Mouse (Mus musculus) thymus, postnatal 4 days (tissue): ENCODE data around the gene Susd1.
A peak's percentile ranks its signal among the peaks of the same experiment; 100 is the strongest.

ENCODE experiments used
- DNase-seq: peaks from one replicate; pipeline ENCODE4 v3.0.0; 2021

Gene Susd1

GRCm38 (mm10) chr4:59426429-59426828 is 12.0 kb downstream of the Susd1 start:
- DNase-seq = no peak

- DNase-seq = no peak
These were observed 15.6 kb downstream of the Susd1 start for GRCm38 (mm10) chr4:59422808-59423207.

GRCm38 (mm10) chr4:59422025-59422783 is 16.2 kb downstream of the Susd1 start:
- no peak for DNase-seq

DNA sequence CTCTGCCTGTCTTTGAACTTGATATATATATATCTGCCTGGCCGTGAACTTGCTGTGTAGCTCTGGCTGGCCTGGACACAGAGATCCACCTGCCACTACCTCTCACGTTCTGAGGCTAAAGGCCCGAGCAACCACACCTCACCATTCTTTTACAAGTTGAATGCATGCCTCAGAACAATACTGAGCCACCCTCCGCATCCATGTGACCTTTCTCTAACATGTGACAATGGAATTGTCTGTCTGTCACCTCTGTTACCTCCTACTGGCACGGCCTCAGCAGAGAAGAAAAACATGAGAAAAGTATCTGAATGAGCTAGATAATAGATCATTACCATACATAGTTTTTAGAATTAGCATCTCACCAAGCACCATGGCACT is 17.1 kb downstream of the Susd1 start:
- no peak for DNase-seq

DNA sequence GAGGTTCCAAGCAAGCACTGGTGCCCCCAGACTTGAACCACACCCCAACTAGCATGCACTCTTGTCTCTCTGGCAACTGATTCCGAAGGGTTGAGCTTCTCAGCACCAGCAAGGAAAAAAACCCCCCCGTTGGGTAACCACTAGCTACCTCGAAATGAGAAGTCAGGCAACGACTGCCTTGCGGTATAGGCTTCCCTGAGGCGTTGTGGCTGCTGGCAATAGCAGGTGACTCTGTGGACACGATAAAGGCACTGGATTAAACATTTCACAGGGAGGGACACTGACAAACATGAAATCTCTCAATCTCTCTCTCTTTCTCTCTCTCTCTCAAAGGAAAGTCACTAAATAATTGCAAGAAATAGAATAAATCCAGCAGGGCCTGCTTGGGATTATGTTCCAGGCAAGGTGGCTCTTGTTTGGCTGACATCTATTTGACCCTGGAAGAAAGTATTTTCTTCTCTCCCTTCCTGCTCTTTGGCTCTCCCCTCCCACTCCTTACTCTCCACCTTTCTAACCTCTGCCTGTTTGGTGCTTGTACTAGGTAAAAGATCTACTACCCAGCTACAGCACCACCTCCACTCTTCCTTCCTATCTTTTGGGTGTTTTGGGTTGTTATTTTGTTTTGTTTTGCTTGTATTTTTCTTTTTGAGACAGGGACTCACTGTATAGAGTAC is 17.6 kb downstream of the Susd1 start:
- DNase-seq = no peak

DNA sequence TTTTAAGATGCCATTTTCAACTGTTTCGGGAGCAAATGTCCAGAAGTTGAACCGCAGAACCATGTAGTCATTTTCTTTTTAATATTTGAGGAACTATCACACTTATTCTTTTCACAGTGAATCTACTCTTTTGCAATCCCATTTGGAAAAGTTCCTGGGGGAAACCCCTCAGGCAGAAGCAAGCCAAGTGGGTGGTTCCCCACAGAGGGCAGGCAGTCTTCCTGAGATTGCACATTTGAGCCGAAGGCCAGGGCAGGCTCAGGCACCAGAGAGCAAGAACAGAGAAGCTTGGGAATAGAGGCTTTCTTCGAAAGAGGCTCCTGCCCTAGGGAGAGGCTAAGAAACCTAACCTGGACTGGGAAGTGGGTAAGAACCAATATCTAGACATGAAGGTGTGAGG is 19.2 kb downstream of the Susd1 start:
- DNase-seq = no peak

- no peak for DNase-seq
These were observed 25.0 kb downstream of the Susd1 start for GRCm38 (mm10) chr4:59413428-59413827.

DNA sequence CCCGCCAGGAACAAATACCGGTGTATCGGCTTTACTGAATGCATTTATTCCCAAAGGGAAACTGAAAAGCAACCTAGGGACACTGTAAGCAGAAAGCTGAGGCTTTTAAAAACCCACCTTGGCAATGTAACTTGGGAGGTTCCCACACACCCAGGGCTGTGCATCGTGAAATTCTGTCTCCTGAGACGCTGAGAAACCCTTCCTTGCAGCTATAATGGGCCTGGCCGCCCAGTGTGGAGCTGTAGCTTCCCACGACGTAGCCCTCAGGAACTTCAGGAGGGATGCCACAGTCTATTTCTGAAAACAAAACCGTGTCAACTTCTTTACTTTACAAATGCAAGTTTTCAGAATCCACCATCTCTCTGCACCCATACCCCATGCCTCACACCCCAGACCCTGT is 27.3 kb downstream of the Susd1 start:
- no peak for DNase-seq

DNA sequence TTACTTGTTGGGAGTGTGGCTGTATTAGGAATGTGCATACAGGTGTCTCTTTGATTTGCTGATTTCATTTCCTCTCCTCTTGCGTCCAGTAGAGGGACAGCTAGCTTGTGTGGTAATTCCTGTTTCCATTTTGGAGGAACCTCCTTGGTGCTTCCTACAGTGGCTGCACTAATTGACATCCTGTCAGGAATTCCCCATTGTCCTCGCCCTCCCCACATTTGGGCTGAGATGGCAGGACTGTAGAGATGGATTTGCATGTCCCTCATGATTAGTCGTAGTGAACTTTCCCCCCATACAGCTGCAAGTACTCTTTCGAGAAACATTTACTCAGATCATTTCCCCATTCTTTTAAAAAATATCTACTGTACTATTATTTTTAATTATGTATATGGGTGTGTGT is 30.7 kb downstream of the Susd1 start:
- DNase-seq = no peak

DNA sequence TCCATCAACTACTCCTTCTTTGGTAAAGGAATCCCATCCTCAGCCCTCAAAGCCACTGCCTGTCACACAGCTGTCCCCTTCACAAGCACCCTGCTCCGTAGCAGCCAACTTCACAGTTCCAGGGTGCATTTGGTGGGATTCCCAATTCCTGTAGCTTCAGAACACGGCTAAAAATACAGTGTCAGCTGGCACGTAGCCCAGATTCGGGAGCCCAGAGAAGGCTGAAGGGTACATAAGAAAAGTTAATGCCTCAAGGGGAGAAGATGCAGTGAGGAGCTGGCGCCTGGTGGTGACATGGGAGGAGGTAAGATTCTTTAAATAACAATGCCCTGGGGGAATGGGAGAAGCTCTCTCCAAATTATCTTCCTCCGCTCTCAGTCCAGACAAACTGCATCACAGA is 34.1 kb downstream of the Susd1 start:
- no peak for DNase-seq

- no peak for DNase-seq
These were observed 37.5 kb downstream of the Susd1 start for GRCm38 (mm10) chr4:59400931-59401330.

DNA sequence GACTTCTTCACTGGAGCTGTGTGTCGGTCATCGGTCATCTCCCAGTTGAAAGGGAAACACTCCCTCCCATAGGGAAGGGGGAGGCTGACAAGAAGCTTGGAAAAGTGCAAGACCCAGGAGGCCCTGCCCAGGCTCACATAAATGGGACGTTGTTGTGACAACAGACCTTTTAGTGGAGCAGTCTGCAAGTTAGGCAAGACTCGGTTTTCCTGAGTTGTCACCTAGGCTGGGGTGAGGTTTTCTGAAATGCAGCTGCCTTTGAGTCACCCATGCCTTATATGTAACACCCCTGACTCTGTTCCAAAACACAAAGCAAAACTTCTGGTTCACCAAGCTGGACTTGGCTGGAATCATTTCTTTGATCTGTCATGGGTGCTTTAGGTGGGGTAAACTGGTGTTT is 39.1 kb downstream of the Susd1 start:
- no peak for DNase-seq

DNA sequence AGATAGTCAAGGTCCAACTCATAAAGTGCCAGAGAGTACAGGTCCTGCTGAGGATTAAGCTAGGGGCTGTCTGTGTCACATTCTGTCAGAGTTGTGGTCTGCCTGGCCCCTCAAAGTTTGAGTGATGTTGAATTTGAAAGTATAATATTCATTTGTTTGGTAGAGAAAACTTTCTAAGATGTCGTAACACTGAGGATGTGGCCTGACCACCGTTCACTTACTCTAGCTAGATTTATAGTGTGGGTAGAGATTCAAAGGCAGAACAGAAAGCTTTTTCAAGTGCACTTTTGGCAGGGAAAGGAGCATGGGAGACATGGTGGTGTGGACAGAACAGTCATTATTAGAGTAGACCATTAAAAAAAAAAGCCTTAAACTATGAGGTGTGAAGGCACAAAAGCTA is 42.9 kb downstream of the Susd1 start:
- no peak for DNase-seq

GRCm38 (mm10) chr4:59394155-59394554 is 44.3 kb downstream of the Susd1 start:
- DNase-seq = no peak

DNA sequence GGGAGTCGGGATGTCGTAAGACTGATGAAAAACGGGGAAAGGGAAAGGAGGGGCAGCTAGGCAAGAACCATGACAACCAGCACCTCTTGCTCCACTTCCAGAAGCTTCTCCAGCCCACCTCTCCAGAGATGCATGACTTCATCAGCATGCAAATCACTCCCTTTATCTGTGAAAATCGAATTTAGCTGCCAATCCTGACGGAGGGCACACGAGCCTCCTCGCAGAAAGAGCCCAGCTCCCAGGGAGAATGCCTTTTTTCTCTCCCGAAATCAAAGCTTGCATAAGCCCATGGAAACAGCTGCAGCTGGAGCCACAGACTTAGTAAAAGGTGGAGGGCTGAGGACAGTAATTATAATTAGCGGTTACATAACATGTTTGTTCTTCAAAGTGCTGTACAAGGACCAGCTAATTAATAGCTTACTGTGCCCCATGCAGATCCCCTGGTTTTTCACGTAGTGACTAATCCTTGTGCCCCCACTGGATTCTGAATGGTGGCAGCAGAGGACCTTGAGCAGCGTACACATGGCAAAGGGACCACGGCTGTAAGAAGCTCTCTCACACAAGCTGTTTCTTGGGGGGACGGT is 49.9 kb downstream of the Susd1 start:
- no peak for DNase-seq

DNA sequence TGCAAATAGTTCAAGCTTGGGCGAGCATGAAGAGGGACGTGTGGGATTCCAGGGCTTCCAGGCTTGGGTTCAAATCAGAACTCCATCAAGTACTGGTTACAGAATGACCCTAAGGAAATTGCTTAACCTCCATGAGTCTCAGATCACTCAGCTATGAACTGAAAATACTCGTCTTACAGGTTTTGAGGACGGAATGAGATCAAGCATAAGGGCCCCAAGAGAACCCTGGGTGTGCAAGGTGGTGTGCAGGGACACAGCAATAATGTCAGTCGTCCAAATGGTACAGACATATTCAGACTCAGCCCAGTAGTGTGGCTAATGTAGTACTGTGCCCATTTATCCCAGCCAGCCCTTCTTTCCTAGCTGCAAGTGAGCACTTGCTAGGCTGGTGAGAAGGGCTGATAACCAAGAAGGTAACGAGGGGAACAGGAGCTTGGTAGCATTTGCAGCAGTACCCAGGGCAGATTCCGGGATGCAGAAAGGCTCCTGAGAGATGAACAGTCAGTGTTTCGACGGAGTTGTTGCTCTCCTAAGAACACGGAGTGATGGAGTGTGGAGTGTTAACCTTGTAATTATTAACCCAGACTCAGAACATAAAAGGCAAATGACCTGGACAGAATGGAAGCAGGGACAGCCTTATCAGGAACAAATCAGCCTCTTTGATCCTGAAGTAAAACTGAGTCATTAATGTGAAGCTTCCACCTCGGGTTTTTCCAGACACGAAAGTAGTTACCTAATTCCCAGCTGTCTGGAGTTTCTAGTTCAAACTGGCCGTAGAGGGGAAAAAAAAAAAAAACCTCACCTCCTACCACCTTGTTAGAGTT is 50.8 kb downstream of the Susd1 start:
- no peak for DNase-seq

GRCm38 (mm10) chr4:59385254-59385895 is 53.1 kb downstream of the Susd1 start:
- DNase-seq = no peak

DNA sequence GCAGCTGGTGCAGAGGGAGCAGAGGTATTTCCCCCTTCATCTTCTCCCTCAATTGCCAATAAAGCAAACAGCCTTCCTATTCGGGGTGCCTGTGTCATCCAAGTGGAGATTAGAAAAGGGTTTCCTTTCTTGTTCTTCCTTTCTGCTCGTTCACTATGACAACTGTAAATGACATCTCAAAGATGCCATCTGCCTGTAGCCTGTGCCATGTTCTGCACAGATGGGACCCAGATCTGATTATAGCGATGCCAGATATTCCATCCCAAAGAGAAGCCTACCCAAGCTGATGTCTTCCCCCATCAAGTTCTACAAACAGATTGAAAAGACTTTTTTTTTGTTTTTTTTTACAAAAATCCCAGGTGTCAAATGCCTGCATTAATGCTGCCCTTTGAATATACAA is 54.6 kb downstream of the Susd1 start:
- DNase-seq = no peak

DNA sequence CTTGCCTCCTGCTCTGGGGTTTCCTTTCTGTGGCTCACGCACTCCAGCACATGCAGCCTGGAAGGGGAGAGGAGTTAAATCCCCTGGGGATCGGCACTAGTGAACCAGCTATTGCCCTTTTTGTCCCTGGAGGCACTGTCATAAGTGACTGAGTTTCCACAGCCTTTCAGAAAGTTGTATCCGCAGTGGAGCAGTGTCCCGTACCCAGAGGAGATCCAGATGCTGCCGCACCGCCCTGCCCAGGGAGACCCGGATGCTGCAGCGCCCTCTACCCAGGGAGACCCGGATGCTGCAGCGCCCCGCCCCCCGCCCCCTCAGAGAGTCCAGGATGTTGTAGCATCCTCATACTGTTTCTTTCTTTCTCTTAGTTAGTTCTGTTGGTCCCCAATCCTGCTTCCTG is 56.3 kb downstream of the Susd1 start:
- no peak for DNase-seq

DNA sequence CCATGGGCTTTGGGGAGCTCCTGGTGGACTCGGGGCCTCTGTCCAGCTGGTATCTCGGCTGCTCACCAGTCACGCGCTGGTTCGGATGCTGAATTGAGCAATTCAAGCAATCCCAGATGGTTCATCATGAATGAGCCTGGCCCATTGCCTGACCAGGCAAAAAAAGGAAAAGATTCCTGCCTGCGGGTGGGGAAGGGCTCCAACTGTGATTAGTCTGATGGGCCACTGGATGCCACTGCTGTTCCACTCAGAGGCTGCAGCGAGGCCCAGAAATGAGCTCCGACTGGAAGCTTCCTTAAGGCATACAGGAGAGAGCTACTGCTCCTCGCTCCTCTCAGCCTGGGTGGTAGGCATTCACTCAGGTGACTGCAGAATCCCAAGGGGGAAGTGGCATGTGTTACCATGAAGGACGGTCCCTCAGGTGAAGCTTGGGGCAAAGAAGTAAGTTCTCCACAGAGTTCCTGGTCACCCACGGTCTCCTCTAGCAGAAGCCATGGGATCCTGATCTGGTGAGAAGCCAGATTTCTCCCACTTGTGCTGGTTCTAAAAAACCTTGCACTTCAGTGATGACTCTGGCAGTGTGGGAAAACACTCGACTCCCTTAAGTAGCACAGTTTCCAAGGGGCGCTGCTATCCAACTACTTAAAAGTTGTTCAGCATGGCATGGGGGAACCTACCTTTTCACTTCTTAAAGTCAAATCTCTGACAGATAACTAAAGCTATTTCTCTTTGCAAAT is 57.3 kb downstream of the Susd1 start:
- DNase-seq = peak; percentile 13

- DNase-seq = no peak
These were observed 58.0 kb downstream of the Susd1 start for GRCm38 (mm10) chr4:59380478-59380877.

DNA sequence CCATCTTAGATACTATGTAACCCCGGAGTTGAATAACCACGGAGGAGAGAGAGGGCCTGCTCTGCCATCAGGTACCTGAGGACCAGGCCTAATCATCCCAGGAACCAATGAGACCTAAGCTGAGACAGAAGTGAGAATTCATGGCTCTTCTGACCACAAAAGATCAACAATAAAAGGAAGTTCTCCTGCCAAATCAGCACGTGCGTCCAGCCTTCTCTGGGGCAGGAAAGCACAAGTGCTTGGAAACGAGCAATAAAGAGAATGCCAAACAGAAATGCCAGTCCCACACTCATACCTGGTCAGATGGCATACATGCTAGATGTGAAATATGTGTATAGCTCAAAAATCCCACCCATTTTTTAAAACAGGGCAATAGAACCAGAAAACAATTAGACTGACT is 58.6 kb downstream of the Susd1 start:
- no peak for DNase-seq
